Mouse (Mus musculus) limb, embryonic 12.5 days (tissue): ENCODE data around the gene Gm13871. TPM values are rescaled to one million over a fixed set of nuclear protein-coding genes. Genes with fewer than 3 reads are reported as not detected.
"Not testable (repeated sequence)": the region's sequence is repeated elsewhere in the genome, so short reads cannot be mapped to it uniquely, and the experiment has no call there.

ENCODE experiments used
- ATAC-seq: fragments of 200-750 bp; cut with Nextera tagmentation; 2 replicates; pipeline ENCODE4 v1.8.0; 2017; ENCODE audit warnings: low read depth, moderate TSS enrichment; ENCODE audit not compliant: insufficient number of reproducible peaks, insufficient read depth, low FRiP score, low TSS enrichment
- H3K27ac ChIP-seq: fragments of 300-500 bp; sonication (generic); 2 replicates; pipeline ENCODE4 v1.5.1; 2016; ENCODE audit warnings: mild to moderate bottlenecking, moderate library complexity
- H3K27me3 ChIP-seq: fragments of 300-500 bp; sonication (generic); 2 replicates; pipeline ENCODE4 v1.6.1; 2016; ENCODE audit warnings: mild to moderate bottlenecking, moderate library complexity
- H3K36me3 ChIP-seq: fragments of 300-500 bp; sonication (generic); 2 replicates; pipeline ENCODE4 v1.6.1; 2016; ENCODE audit warnings: mild to moderate bottlenecking, moderate library complexity
- H3K4me1 ChIP-seq: fragments of 300-500 bp; sonication (generic); replicated peaks from 2 replicates; pipeline ENCODE4 v1.6.1; 2016
- H3K4me2 ChIP-seq: fragments of 300-500 bp; sonication (generic); 2 replicates; pipeline ENCODE4 v1.6.1; 2016; ENCODE audit warnings: mild to moderate bottlenecking, moderate library complexity
- H3K4me3 ChIP-seq: fragments of 300-500 bp; sonication (generic); replicated peaks from 2 replicates; pipeline ENCODE4 v1.5.1; 2016; ENCODE audit warnings: mild to moderate bottlenecking
- H3K9ac ChIP-seq: fragments of 300-500 bp; sonication (generic); replicated peaks from 2 replicates; pipeline ENCODE4 v1.6.1; 2016; ENCODE audit warnings: mild to moderate bottlenecking, moderate library complexity
- H3K9me3 ChIP-seq: fragments of 300-500 bp; sonication (generic); 2 replicates; pipeline ENCODE4 v1.6.1; 2016; ENCODE audit warnings: mild to moderate bottlenecking, moderate library complexity
- WGBS: fragments of 180-500 bp; shearing (Covaris S2); methylation state at CpG from one replicate; pipeline ENCODE4 v1.1.7; 2016; 5-methylcytosine and 5-hydroxymethylcytosine counted together
- polyA plus RNA-seq: library from polyadenylated mRNA; unstranded; fragments of >200 nt; fragmentation: Nextera tagmentation; extraction: Ambion mirVana; gene quantifications from 2 replicates; pipeline ENCODE4 v1.2.1, GENCODE M21; 2016

Gene Gm13871
- not detected in 2 replicates for polyA plus RNA-seq

GRCm38 (mm10) chr4:73905853-73906252, at the start of gene Gm13871:
Gene Gm13871, minus strand, starts transcription at chr4:73905953.
- not testable (repeated sequence) for H3K27ac ChIP-seq, H3K4me3 ChIP-seq, H3K36me3 ChIP-seq, H3K4me1 ChIP-seq, H3K4me2 ChIP-seq, H3K9ac ChIP-seq, ATAC-seq, H3K9me3 ChIP-seq, H3K27me3 ChIP-seq
- WGBS: no CpG with 5 or more reads among the region's 4 CpGs

- H3K9me3 ChIP-seq: no peaks in the 10 kb centered on the region
- no peak for ATAC-seq
- H3K9ac ChIP-seq: no peak within 1 kb of the TSS
- no peak within 1 kb of the TSS for H3K4me2 ChIP-seq
- 81% methylated on average over 8 of the region's 8 CpGs for WGBS
- no peak within 1 kb of the TSS for H3K4me3 ChIP-seq
- no peaks in the 10 kb centered on the region for H3K4me1 ChIP-seq
- H3K36me3 ChIP-seq: no peaks in the 10 kb centered on the region
- no peak within 1 kb of the TSS for H3K27ac ChIP-seq
- H3K27me3 ChIP-seq: no peaks in the 10 kb centered on the region
These were observed 44.7 kb upstream of the Gm13871 start, which contains the start of gene 2310002L09Rik for GRCm38 (mm10) chr4:73950375-73950896. Gene 2310002L09Rik, minus strand, starts transcription at chr4:73950846.

- H3K4me2 ChIP-seq, H3K4me1 ChIP-seq, H3K27ac ChIP-seq, H3K9ac ChIP-seq, ATAC-seq, H3K4me3 ChIP-seq, H3K27me3 ChIP-seq, H3K9me3 ChIP-seq, H3K36me3 ChIP-seq: not testable (repeated sequence)
- 80% methylated on average over 6 of the region's 6 CpGs for WGBS
These were observed 14.9 kb upstream of the Gm13871 start, which contains the start of gene Gm11756 for GRCm38 (mm10) chr4:73920660-73921059. Gene Gm11756, minus strand, starts transcription at chr4:73920760.

GRCm38 (mm10) chr4:73891012-73891411, 14.7 kb downstream of the Gm13871 start, which contains the start of gene Gm11757:
Gene Gm11757, minus strand, starts transcription at chr4:73891112.
- not testable (repeated sequence) for H3K36me3 ChIP-seq, H3K9me3 ChIP-seq, H3K4me3 ChIP-seq, H3K9ac ChIP-seq, ATAC-seq, H3K27me3 ChIP-seq, H3K27ac ChIP-seq, H3K4me2 ChIP-seq, H3K4me1 ChIP-seq
- WGBS: no CpG with 5 or more reads among the region's 4 CpGs

- not testable (repeated sequence) for H3K36me3 ChIP-seq, ATAC-seq, H3K9me3 ChIP-seq, H3K27me3 ChIP-seq, H3K4me1 ChIP-seq, H3K27ac ChIP-seq, H3K4me2 ChIP-seq, H3K4me3 ChIP-seq, H3K9ac ChIP-seq
- no CpG with 5 or more reads among the region's 4 CpGs for WGBS
These were observed 29.6 kb downstream of the Gm13871 start, which contains the start of gene Gm11758 for GRCm38 (mm10) chr4:73876166-73876565. Gene Gm11758, minus strand, starts transcription at chr4:73876266.

Other genes with a start within 250 kb of the Gm13871 start
- not detected in 2 replicates for gene Gm11239, start 237.6 kb downstream of the Gm13871 start, polyA plus RNA-seq
- not detected in 2 replicates for gene Gm428, start 222.4 kb downstream of the Gm13871 start, polyA plus RNA-seq
- 1.4 and 1.5 TPM in 2 replicates for gene Rasef, start 115.0 kb downstream of the Gm13871 start, polyA plus RNA-seq
- gene Gm11758, start 29.7 kb downstream of the Gm13871 start, polyA plus RNA-seq: not detected in 2 replicates
- not detected in 2 replicates for gene Gm11757, start 14.8 kb downstream of the Gm13871 start, polyA plus RNA-seq
- 0.24 and 0.37 TPM in 2 replicates for gene Gm11756, start 14.8 kb upstream of the Gm13871 start, polyA plus RNA-seq
- gene 2310002L09Rik, start 44.9 kb upstream of the Gm13871 start, polyA plus RNA-seq: 6.1 and 7.0 TPM in 2 replicates
- gene Frmd3, start 107.5 kb upstream of the Gm13871 start, polyA plus RNA-seq: 3.0 and 3.1 TPM in 2 replicates